Mouse (Mus musculus) spleen, adult 2 months (tissue): ENCODE measurements around the gene Ufsp1. TPM values are rescaled to one million over a fixed set of nuclear protein-coding genes. Genes with fewer than 3 reads are reported as not detected.

Source experiments
- DNase-seq, 2 experiments: peaks; one replicate each; pipeline versions ENCODE4 v3.0.0 to v3.0.0-alpha.2; 2012 to 2021; ENCODE audit warnings: low spot score in 2 of 2, low read depth in 1 of 2
- H3K27ac ChIP-seq: fragments of 200-500 bp; 2 replicates; pipeline ENCODE4 v1.5.1; 2012; ENCODE audit warnings: low read length, inconsistent platforms; ENCODE audit not compliant: insufficient read depth
- H3K27me3 ChIP-seq: fragments of 200-500 bp; 2 replicates; pipeline ENCODE4 v1.6.1; 2012; ENCODE audit warnings: mild to moderate bottlenecking, moderate library complexity, low read length, inconsistent platforms; ENCODE audit not compliant: control insufficient read depth, insufficient read depth
- H3K36me3 ChIP-seq: fragments of 200-500 bp; 2 replicates; pipeline ENCODE4 v1.6.1; 2012; ENCODE audit warnings: mild to moderate bottlenecking, low read length, inconsistent platforms; ENCODE audit not compliant: control insufficient read depth, insufficient read depth
- H3K4me1 ChIP-seq: fragments of 200-500 bp; 2 replicates; pipeline ENCODE4 v1.6.1; 2011; ENCODE audit warnings: inconsistent platforms; ENCODE audit not compliant: control insufficient read depth, insufficient read depth, insufficient read length
- H3K4me3 ChIP-seq: fragments of 200-500 bp; 2 replicates; pipeline ENCODE4 v1.5.1; 2011; ENCODE audit warnings: mild to moderate bottlenecking, inconsistent platforms; ENCODE audit not compliant: insufficient read depth, insufficient read length; ENCODE audit errors: extremely low read depth
- CTCF ChIP-seq: fragments of 200-500 bp; IDR thresholded peaks from 2 replicates; pipeline ENCODE4 v1.5.1; 2011; ENCODE audit warnings: mild to moderate bottlenecking, inconsistent platforms; ENCODE audit not compliant: insufficient read depth, insufficient read length, insufficient replicate concordance; ENCODE audit errors: extremely low read depth
- POLR2A ChIP-seq: fragments of 200-500 bp; IDR thresholded peaks from 2 replicates; pipeline ENCODE4 v1.6.1; 2011; ENCODE audit warnings: low read depth, low read length, inconsistent platforms
- WGBS: fragments of 180-500 bp; shearing (Covaris S2); methylation state at CpG from one replicate; pipeline ENCODE4 v1.1.7; 2018; 5-methylcytosine and 5-hydroxymethylcytosine counted together
- polyA plus RNA-seq: library from polyadenylated mRNA; depleted of rRNA; stranded (reverse); fragments of >200 nt; gene quantifications from 2 replicates; pipeline ENCODE4 v1.2.3, GENCODE M21; 2012

Ufsp1 gene
- polyA plus RNA-seq, 1 experiment, result 10.3 TPM

GRCm38 (mm10) chr5:137285045-137285444 is 9.4 kb upstream of the Ufsp1 start:
- TF ChIP-seq POLR2A (no peak), CTCF (peak; percentile 32; the same call in 1 of the 2 replicates)
- peak in 1 of 2 experiments; percentile 36 for DNase-seq
- Histone ChIP-seq H3K4me3 (no peak overlapping the region), H3K27ac (no peak overlapping the region), H3K27me3 (peaks cover 15% of the 10 kb centered on the region), H3K4me1 (peaks cover 8% of the 10 kb centered on the region), H3K36me3 (no peaks in the 10 kb centered on the region)
- 58% methylated on average over 5 of the region's 5 CpGs for WGBS

DNA sequence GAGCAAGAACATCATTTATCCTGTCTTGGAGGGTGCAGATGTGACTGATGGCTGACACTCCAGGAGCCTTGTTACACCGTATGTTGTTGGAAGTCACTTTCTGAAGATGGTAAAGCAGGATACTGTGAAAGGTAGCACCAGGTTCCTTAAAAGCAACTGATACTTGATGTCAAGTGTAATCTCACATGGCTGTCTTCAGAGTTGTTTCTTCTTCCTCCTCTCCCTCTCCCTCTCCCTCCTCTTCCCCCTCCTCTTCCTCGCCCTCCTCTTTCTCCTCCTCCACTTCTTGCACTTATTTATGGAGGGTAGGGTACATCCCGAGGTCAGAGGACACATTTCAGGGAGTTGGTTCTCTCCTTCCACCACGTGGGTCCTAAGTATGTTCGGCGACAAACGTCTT is 8.4 kb upstream of the Ufsp1 start:
- TF ChIP-seq CTCF, result no peak
- TF ChIP-seq POLR2A, result no peak
- no peaks in the 10 kb centered on the region for H3K36me3 ChIP-seq
- DNase-seq, result no peak
- peaks cover 17% of the 10 kb centered on the region for H3K27me3 ChIP-seq
- 34% methylated on average over 7 of the region's 7 CpGs for WGBS
- no peak overlapping the region for H3K27ac ChIP-seq
- no peak overlapping the region for H3K4me3 ChIP-seq
- peaks cover 8% of the 10 kb centered on the region for H3K4me1 ChIP-seq

- H3K36me3 ChIP-seq, result no peaks in the 10 kb centered on the region
- no peak overlapping the region for H3K27ac ChIP-seq
- peaks cover 17% of the 10 kb centered on the region for H3K27me3 ChIP-seq
- H3K4me3 ChIP-seq, result peak overlapping the region; percentile 32
- peak; percentile 68 to 86 for DNase-seq
- H3K4me1 ChIP-seq, result peaks cover 8% of the 10 kb centered on the region
- TF ChIP-seq CTCF (peak; percentile 99), POLR2A (no peak)
- WGBS, result 0% methylated on average over 15 of the region's 16 CpGs
Measured at GRCm38 (mm10) chr5:137286655-137287031, 7.8 kb upstream of the Ufsp1 start.

DNA sequence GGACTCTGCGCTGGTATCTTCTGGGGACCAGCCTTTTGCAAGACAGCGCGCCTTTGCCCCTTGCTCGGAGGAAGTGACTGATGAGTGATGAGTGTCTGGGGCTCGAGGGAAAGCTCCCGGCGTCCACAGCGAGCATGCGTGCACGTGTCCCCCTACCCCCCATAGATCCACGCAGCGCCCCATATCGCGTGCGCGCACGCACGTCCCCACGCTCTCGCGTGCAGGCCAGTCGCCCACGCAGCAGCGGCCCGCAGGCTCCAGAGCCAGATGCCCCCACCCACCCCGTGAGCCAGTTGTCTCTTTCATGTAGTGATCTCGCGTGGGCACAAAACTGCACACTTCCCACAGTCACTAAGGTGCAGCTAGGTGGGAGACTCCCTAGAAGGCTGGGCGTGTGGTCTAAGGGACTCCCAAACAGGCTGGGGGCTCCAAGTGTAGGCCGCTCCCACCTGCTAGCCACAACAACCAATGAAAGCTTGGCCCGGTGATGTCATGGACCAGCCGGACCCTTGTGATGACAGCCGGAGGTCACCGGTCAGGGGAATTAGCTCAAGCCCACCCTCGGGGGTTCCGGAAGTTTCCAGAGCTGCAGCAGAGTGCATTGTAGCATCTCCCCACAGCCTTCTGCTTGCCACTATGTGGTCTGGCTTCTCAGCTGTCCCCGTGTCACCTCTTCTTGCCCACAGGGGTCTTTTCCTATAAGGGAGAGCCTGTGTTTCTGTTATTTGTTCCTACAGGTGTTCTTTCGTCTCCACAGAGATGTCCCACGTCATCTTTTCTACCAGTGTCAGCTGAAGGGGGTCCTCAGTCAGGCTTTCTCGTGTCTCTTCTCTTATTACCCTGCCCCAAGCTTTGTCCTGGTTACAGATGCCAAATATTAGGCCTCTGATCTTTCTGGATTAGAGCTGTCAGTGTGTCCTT is 7.1 kb upstream of the Ufsp1 start, which contains the start of gene Ache:
Gene Ache, plus strand, starts transcription at position 488 of the 921 bp plus-strand sequence.
- TF ChIP-seq POLR2A (no peak), CTCF (no peak)
- H3K27me3 ChIP-seq, result peaks cover 17% of the 10 kb centered on the region
- peaks cover 8% of the 10 kb centered on the region for H3K4me1 ChIP-seq
- WGBS, result 5% methylated on average over 40 of the region's 40 CpGs
- no peaks in the 10 kb centered on the region for H3K36me3 ChIP-seq
- DNase-seq, result no peak
- peak within 1 kb of the TSS; percentile 21; the same call in 1 of the 2 replicates for H3K27ac ChIP-seq
- H3K4me3 ChIP-seq, result peak within 1 kb of the TSS; percentile 48

GRCm38 (mm10) chr5:137287953-137288743 is 6.3 kb upstream of the Ufsp1 start:
- Histone ChIP-seq H3K36me3 (no peaks in the 10 kb centered on the region), H3K27me3 (peaks cover 17% of the 10 kb centered on the region), H3K4me1 (peaks cover 10% of the 10 kb centered on the region), H3K27ac (peak overlapping the region; percentile 21; the same call in 1 of the 2 replicates), H3K4me3 (peak overlapping the region; percentile 48; the same call in 1 of the 2 replicates)
- DNase-seq, result no peak
- no peak for TF ChIP-seq CTCF
- TF ChIP-seq POLR2A, result no peak
- 2% methylated on average over 53 of the region's 65 CpGs for WGBS

DNA sequence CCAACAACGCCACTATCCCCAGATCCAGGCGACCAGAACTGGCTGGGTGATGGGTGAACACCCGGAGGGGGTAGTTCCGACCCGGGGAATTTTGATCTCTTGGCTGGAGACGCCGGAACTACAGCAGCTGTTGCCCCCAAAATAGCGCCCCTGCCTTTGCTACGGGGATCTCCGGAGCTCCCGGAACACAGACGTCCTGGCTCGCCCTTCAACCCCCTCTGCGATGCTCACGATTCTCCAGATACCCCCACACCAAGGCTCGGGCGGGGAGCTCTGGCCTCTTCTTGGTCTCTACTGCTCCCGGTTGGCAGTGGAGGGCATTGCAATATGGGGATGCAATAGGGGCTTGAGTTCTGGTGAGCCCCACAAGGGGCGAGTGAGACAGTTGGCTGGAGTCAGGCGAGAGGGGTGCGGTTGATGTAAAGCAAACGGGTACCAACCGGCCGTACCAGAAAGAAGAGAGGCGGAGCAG is 5.4 kb upstream of the Ufsp1 start:
- WGBS, result 7% methylated on average over 25 of the region's 25 CpGs
- Histone ChIP-seq H3K4me1 (peaks cover 14% of the 10 kb centered on the region), H3K27ac (peak overlapping the region; percentile 61; the same call in 1 of the 2 replicates), H3K27me3 (peaks cover 17% of the 10 kb centered on the region), H3K36me3 (no peaks in the 10 kb centered on the region), H3K4me3 (0 out of 2 replicates have a peak overlapping the region, but pooled peaks have one; percentile 24)
- no peak for DNase-seq
- no peak for TF ChIP-seq POLR2A
- peak; percentile 2; the same call in 1 of the 2 replicates for TF ChIP-seq CTCF
